Mouse (Mus musculus): Measurements from ENCODE around the gene Prss8. TPM values are rescaled to one million over a fixed set of nuclear protein-coding genes. Genes with fewer than 3 reads are reported as not detected.
"Not testable (repeated sequence)": the region's sequence is repeated elsewhere in the genome, so short reads cannot be mapped to it uniquely, and the experiment has no call there.

Prss8 gene
- total and polyA plus RNA-seq, 2 experiments from 2014 or later: 0.37 to 2.7 TPM

- ATAC-seq (ENCODE audit: low FRiP score) (no peak; the same call in 1 of the 2 replicates), DNase-seq (ENCODE audit: low spot score) (no peak)
- peak overlapping the region; percentile 97 for H3K27ac ChIP-seq (ENCODE audit: low read depth, low read length)
- no peaks in the 10 kb centered on the region for H3K4me1 ChIP-seq (ENCODE audit: insufficient read depth, low read length)
- no peaks in the 10 kb centered on the region for H3K27me3 ChIP-seq (ENCODE audit: insufficient read depth, low read length)
- 10% methylated on average over 10 of the region's 10 CpGs for WGBS
- TF ChIP-seq CTCF (IDR thresholded peaks at IDR 0.05): no peak
- peak overlapping the region; percentile 93 for H3K9ac ChIP-seq (replicated peaks; ENCODE audit: low read length, poor library complexity, severe bottlenecking)
- H3K4me3 ChIP-seq (ENCODE audit: low read depth, low read length): peak overlapping the region; percentile 59
- peaks cover 7% of the 10 kb centered on the region; the same call in 1 of the 2 replicates for H3K36me3 ChIP-seq (ENCODE audit: insufficient read depth, low read length)
- no peaks in the 10 kb centered on the region for H3K9me3 ChIP-seq (ENCODE audit: low read length)
- H3K4me2 ChIP-seq (ENCODE audit: low read depth, low read length, poor library complexity, severe bottlenecking): peak overlapping the region; percentile 50
Measured at GRCm38 (mm10) chr7:127966371-127966918, 36.5 kb upstream of the Prss8 start.

GRCm38 (mm10) chr7:127959364-127959763 lies 29.5 kb upstream of the Prss8 start:
- no peak overlapping the region for H3K4me3 ChIP-seq (ENCODE audit: low read depth, low read length)
- H3K9ac ChIP-seq (replicated peaks; ENCODE audit: low read length, poor library complexity, severe bottlenecking): no peak overlapping the region
- H3K27me3 ChIP-seq (ENCODE audit: insufficient read depth, low read length): no peaks in the 10 kb centered on the region
- ATAC-seq (ENCODE audit: low FRiP score): no peak
- H3K9me3 ChIP-seq (ENCODE audit: low read length): no peaks in the 10 kb centered on the region
- no peak for DNase-seq (ENCODE audit: low spot score)
- 74% methylated on average over 5 of the region's 5 CpGs for WGBS
- H3K27ac ChIP-seq (ENCODE audit: low read depth, low read length): no peak overlapping the region
- H3K4me1 ChIP-seq (ENCODE audit: insufficient read depth, low read length): no peaks in the 10 kb centered on the region
- no peak overlapping the region for H3K4me2 ChIP-seq (ENCODE audit: low read depth, low read length, poor library complexity, severe bottlenecking)
- no peak for TF ChIP-seq CTCF (IDR thresholded peaks at IDR 0.05)
- H3K36me3 ChIP-seq (ENCODE audit: insufficient read depth, low read length): no peaks in the 10 kb centered on the region

GRCm38 (mm10) chr7:127952864-127953581 lies 23.1 kb upstream of the Prss8 start:
- ATAC-seq (ENCODE audit: low FRiP score) (no peak), DNase-seq (ENCODE audit: low spot score) (no peak)
- 47% methylated on average over 13 of the region's 13 CpGs for WGBS
- Histone ChIP-seq H3K4me2 (ENCODE audit: low read depth, low read length, poor library complexity, severe bottlenecking) (no peak overlapping the region), H3K4me1 (ENCODE audit: insufficient read depth, low read length) (no peaks in the 10 kb centered on the region), H3K9ac (replicated peaks; ENCODE audit: low read length, poor library complexity, severe bottlenecking) (no peak overlapping the region), H3K9me3 (ENCODE audit: low read length) (no peaks in the 10 kb centered on the region), H3K36me3 (ENCODE audit: insufficient read depth, low read length) (no peaks in the 10 kb centered on the region), H3K4me3 (ENCODE audit: low read depth, low read length) (no peak overlapping the region), H3K27ac (ENCODE audit: low read depth, low read length) (no peak overlapping the region), H3K27me3 (ENCODE audit: insufficient read depth, low read length) (no peaks in the 10 kb centered on the region)
- no peak for TF ChIP-seq CTCF (IDR thresholded peaks at IDR 0.05)

- H3K9me3 ChIP-seq (ENCODE audit: low read length): no peaks in the 10 kb centered on the region
- H3K36me3 ChIP-seq (ENCODE audit: insufficient read depth, low read length): no peaks in the 10 kb centered on the region
- no peak for TF ChIP-seq CTCF (IDR thresholded peaks at IDR 0.05)
- DNase-seq (ENCODE audit: low spot score) (no peak), ATAC-seq (ENCODE audit: low FRiP score) (no peak)
- no peak within 1 kb of the TSS for H3K4me3 ChIP-seq (ENCODE audit: low read depth, low read length)
- WGBS: 76% methylated on average over 6 of the region's 6 CpGs
- no peaks in the 10 kb centered on the region for H3K4me1 ChIP-seq (ENCODE audit: insufficient read depth, low read length)
- peaks cover 15% of the 10 kb centered on the region for H3K27me3 ChIP-seq (ENCODE audit: insufficient read depth, low read length)
- H3K9ac ChIP-seq (replicated peaks; ENCODE audit: low read length, poor library complexity, severe bottlenecking): no peak within 1 kb of the TSS
- H3K27ac ChIP-seq (ENCODE audit: low read depth, low read length): no peak within 1 kb of the TSS
- no peak within 1 kb of the TSS for H3K4me2 ChIP-seq (ENCODE audit: low read depth, low read length, poor library complexity, severe bottlenecking)
Measured at GRCm38 (mm10) chr7:127946470-127947023, 16.6 kb upstream of the Prss8 start, which contains the start of gene Prss36. Prss36 (minus strand) TSS chr7:127946725.

- no peak overlapping the region for H3K9ac ChIP-seq (replicated peaks; ENCODE audit: low read length, poor library complexity, severe bottlenecking)
- no peak overlapping the region for H3K4me3 ChIP-seq (ENCODE audit: low read depth, low read length)
- ATAC-seq (ENCODE audit: low FRiP score) (no peak), DNase-seq (ENCODE audit: low spot score) (no peak)
- H3K27me3 ChIP-seq (ENCODE audit: insufficient read depth, low read length): peaks cover 15% of the 10 kb centered on the region
- TF ChIP-seq CTCF (IDR thresholded peaks at IDR 0.05): no peak
- 14% methylated on average over 23 of the region's 23 CpGs for WGBS
- no peaks in the 10 kb centered on the region for H3K9me3 ChIP-seq (ENCODE audit: low read length)
- no peaks in the 10 kb centered on the region for H3K4me1 ChIP-seq (ENCODE audit: insufficient read depth, low read length)
- no peak overlapping the region for H3K27ac ChIP-seq (ENCODE audit: low read depth, low read length)
- no peaks in the 10 kb centered on the region for H3K36me3 ChIP-seq (ENCODE audit: insufficient read depth, low read length)
- H3K4me2 ChIP-seq (ENCODE audit: low read depth, low read length, poor library complexity, severe bottlenecking): no peak overlapping the region
Measured at GRCm38 (mm10) chr7:127944614-127945013, 14.7 kb upstream of the Prss8 start.

- not testable (repeated sequence) for H3K27ac ChIP-seq (ENCODE audit: low read depth, low read length); H3K4me3 ChIP-seq (ENCODE audit: low read depth, low read length); H3K9ac ChIP-seq (replicated peaks; ENCODE audit: low read length, poor library complexity, severe bottlenecking); ATAC-seq (ENCODE audit: low FRiP score); H3K4me1 ChIP-seq (ENCODE audit: insufficient read depth, low read length); DNase-seq (ENCODE audit: low spot score); H3K9me3 ChIP-seq (ENCODE audit: low read length); H3K36me3 ChIP-seq (ENCODE audit: insufficient read depth, low read length); H3K4me2 ChIP-seq (ENCODE audit: low read depth, low read length, poor library complexity, severe bottlenecking)
- peaks cover 15% of the 10 kb centered on the region for H3K27me3 ChIP-seq (ENCODE audit: insufficient read depth, low read length)
- WGBS: 45% methylated on average over 2 of the region's 2 CpGs
- 0 out of 2 replicates have a peak, but pooled peaks have one; percentile 24 for TF ChIP-seq CTCF (IDR thresholded peaks at IDR 0.05)
Measured at GRCm38 (mm10) chr7:127942097-127942496, 12.2 kb upstream of the Prss8 start.

Measured in midbrain, postnatal 0 days (tissue).